Mouse (Mus musculus) cerebellum, adult 2 months (tissue): ENCODE data around the gene Gckr.

ENCODE experiments used
- CTCF ChIP-seq: fragments of 200-500 bp; IDR thresholded peaks from 2 replicates; pipeline ENCODE4 v1.5.1; 2011; ENCODE audit warnings: low read depth, mild to moderate bottlenecking, control low read depth, low read length, moderate library complexity, borderline replicate concordance; ENCODE audit not compliant: insufficient read depth
- POLR2A ChIP-seq: fragments of 200-500 bp; IDR thresholded peaks from 2 replicates; pipeline ENCODE4 v1.6.1; 2011; ENCODE audit warnings: low read length, control low read depth, borderline replicate concordance; ENCODE audit not compliant: insufficient read depth

- TF ChIP-seq CTCF (no peak), POLR2A (no peak)
Observed at GRCm38 (mm10) chr5:31288655-31289054, 8.6 kb upstream of the Gckr start.
